Mouse (Mus musculus) liver, embryonic 15.5 days (tissue): Measurements from ENCODE around the gene Ppp1r14b. TPM values are rescaled to one million over a fixed set of nuclear protein-coding genes. Genes with fewer than 3 reads are reported as not detected.
A peak's percentile ranks its signal among the peaks of the same experiment; 100 is the strongest.

Source experiments
- ATAC-seq: fragments of 200-750 bp; cut with Nextera tagmentation; 2 replicates; pipeline ENCODE4 v1.8.0; 2017; ENCODE audit warnings: moderate number of reproducible peaks, mild to moderate bottlenecking, moderate library complexity; ENCODE audit not compliant: insufficient read depth
- H3K27ac ChIP-seq: fragments of 300-500 bp; sonication (generic); replicated peaks from 2 replicates; pipeline ENCODE4 v1.5.1; 2015; ENCODE audit warnings: mild to moderate bottlenecking, inconsistent platforms
- H3K27me3 ChIP-seq: fragments of 300-500 bp; sonication (generic); 2 replicates; pipeline ENCODE4 v1.6.1; 2015; ENCODE audit warnings: mild to moderate bottlenecking, inconsistent platforms
- H3K36me3 ChIP-seq: fragments of 300-500 bp; sonication (generic); replicated peaks from 2 replicates; pipeline ENCODE4 v1.6.1; 2015; ENCODE audit warnings: moderate library complexity, mild to moderate bottlenecking, inconsistent platforms
- H3K4me1 ChIP-seq: fragments of 300-500 bp; sonication (generic); replicated peaks from 2 replicates; pipeline ENCODE4 v1.6.1; 2015; ENCODE audit warnings: inconsistent platforms
- H3K4me2 ChIP-seq: fragments of 300-500 bp; sonication (generic); 2 replicates; pipeline ENCODE4 v1.6.1; 2015; ENCODE audit warnings: moderate library complexity, mild to moderate bottlenecking, inconsistent platforms
- H3K4me3 ChIP-seq: fragments of 300-500 bp; sonication (generic); replicated peaks from 2 replicates; pipeline ENCODE4 v1.5.1; 2015; ENCODE audit warnings: mild to moderate bottlenecking, inconsistent platforms
- H3K9ac ChIP-seq: fragments of 300-500 bp; sonication (generic); 2 replicates; pipeline ENCODE4 v1.6.1; 2015; ENCODE audit warnings: moderate library complexity, mild to moderate bottlenecking, inconsistent platforms
- H3K9me3 ChIP-seq: fragments of 300-500 bp; sonication (generic); replicated peaks from 2 replicates; pipeline ENCODE4 v1.6.1; 2016; ENCODE audit warnings: inconsistent platforms
- WGBS: fragments of 180-500 bp; shearing (Covaris S2); methylation state at CpG from one replicate; pipeline ENCODE4 v1.1.7; 2015; ENCODE audit warnings: mixed read lengths; ENCODE audit not compliant: insufficient replicate concordance; 5-methylcytosine and 5-hydroxymethylcytosine counted together
- polyA plus RNA-seq: library from polyadenylated mRNA; unstranded; fragments of >200 nt; fragmentation: Nextera tagmentation; extraction: Ambion mirVana; gene quantifications from 2 replicates; pipeline ENCODE4 v1.2.1, GENCODE M21; 2015

Ppp1r14b gene
- 51.4 and 55.8 TPM in 2 replicates for polyA plus RNA-seq

DNA sequence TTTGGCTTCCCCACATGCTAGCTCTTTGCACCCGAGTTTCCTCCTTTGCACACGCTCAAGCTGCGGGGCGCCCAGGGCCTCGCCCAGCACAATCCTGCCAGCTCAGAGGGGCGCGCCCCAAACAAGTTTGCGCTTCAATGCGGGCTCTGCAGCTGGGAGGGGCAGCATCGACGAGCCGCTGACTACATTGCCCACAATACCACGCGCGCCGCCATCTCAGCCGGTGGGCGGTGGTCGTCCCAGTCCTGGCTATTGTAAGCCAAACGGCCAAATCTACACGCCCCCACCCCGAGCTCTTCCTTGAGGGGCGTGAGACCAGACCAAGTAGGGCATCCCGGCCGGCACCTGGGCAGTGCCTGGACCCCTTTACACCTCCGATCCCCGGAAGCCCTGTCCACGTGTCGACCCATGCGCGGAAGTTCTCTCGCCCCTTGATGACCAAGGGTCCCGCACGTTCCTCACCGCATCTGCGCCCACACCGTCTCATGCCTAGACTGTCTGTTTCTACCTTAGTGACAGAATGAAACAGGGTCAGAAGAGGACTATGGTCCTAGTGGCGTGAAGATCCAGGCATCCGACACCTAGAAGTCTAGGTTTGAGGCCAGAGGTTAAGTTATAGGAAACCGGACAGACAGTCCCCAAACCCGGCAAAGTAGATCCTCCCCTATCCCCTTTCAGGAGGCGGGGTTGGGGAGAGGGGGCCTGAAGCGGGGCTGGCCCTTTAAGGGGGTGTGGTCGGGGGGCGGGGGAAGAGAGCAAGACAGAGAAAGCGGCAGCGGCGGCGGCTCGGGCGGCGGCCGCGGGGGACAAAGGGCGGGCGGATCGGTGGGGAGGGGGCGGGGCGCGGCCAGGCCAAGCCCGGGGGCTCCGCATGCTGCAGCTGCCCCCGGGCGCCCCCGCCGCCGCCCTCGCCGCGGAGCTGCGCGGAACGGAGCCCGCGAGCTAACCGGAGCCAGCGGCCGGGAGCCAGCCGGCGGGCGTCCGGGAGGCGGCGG lies at the start of gene Ppp1r14b:
Ppp1r14b (plus strand) TSS at position 758 of the 995 bp plus-strand sequence.
- Histone ChIP-seq H3K36me3 (peaks cover 19% of the 10 kb centered on the region), H3K9ac (peak within 1 kb of the TSS; percentile 56), H3K4me3 (peak within 1 kb of the TSS; percentile 69), H3K4me1 (peaks cover 88% of the 10 kb centered on the region), H3K9me3 (no peaks in the 10 kb centered on the region), H3K4me2 (peak within 1 kb of the TSS; percentile 90), H3K27ac (peak within 1 kb of the TSS; percentile 76), H3K27me3 (peaks cover 2% of the 10 kb centered on the region)
- peak; percentile 60 for ATAC-seq
- WGBS: under 1% methylated on average over 79 of the region's 84 CpGs

DNA sequence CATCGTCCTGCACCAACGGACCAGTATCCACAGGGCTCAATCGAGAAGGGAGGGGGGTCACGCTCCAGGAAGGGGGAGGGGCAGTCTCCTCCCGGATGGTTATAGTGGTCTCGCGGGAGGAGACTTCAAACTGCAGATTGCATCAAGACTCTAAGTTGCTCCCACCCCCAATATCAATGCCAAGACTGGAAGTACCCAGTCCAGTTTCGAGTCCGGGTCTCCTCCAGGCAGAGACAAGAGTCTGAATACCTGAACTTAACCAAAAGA lies 49.5 kb upstream of the Ppp1r14b start, which contains the start of gene Catsperz:
Catsperz (minus strand) TSS at position 74 of the 267 bp plus-strand sequence.
- H3K4me2 ChIP-seq: peak within 1 kb of the TSS; percentile 46
- H3K4me1 ChIP-seq: peaks cover 54% of the 10 kb centered on the region
- no peak within 1 kb of the TSS for H3K9ac ChIP-seq
- no peaks in the 10 kb centered on the region for H3K9me3 ChIP-seq
- no peak for ATAC-seq
- H3K27ac ChIP-seq: no peak within 1 kb of the TSS
- H3K4me3 ChIP-seq: peak within 1 kb of the TSS; percentile 10; the same call in 1 of the 2 replicates
- H3K27me3 ChIP-seq: peaks cover 78% of the 10 kb centered on the region
- WGBS: 3% methylated on average over 9 of the region's 9 CpGs
- no peaks in the 10 kb centered on the region for H3K36me3 ChIP-seq

GRCm38 (mm10) chr19:6925611-6926329 lies 49.0 kb upstream of the Ppp1r14b start:
- 16% methylated on average over 40 of the region's 40 CpGs for WGBS
- Histone ChIP-seq H3K4me3 (no peak overlapping the region), H3K27ac (no peak overlapping the region), H3K9ac (no peak overlapping the region), H3K36me3 (no peaks in the 10 kb centered on the region), H3K27me3 (peaks cover 83% of the 10 kb centered on the region), H3K4me1 (peaks cover 49% of the 10 kb centered on the region), H3K9me3 (no peaks in the 10 kb centered on the region), H3K4me2 (peak overlapping the region; percentile 46)
- no peak for ATAC-seq

GRCm38 (mm10) chr19:6926559-6927255 lies 48.1 kb upstream of the Ppp1r14b start:
- H3K4me2 ChIP-seq: peak overlapping the region; percentile 33
- no peak for ATAC-seq
- H3K27me3 ChIP-seq: peaks cover 92% of the 10 kb centered on the region
- H3K4me3 ChIP-seq: no peak overlapping the region; the same call in 1 of the 2 replicates
- WGBS: 12% methylated on average over 26 of the region's 26 CpGs
- H3K4me1 ChIP-seq: peaks cover 41% of the 10 kb centered on the region
- H3K36me3 ChIP-seq: no peaks in the 10 kb centered on the region
- no peaks in the 10 kb centered on the region for H3K9me3 ChIP-seq
- no peak overlapping the region for H3K27ac ChIP-seq
- H3K9ac ChIP-seq: no peak overlapping the region

DNA sequence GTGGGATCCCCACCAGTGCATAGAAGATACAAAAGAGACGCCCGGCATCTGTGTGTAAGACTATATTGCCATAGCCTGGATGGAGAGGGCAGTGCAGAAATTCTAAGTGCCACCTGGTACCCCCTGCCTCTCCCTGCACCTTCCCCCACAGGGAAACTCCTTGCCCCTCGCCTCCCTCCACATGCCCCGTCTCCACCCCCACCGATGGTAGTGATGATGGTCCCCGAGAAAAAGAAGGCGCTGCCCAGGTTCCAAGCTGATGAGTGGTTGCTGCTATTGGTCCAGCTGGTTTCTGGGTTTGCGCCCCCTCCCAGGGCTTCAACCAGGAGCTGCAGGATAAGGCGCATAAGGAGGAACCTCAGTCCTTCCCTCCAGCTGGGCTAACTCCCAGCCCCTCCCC lies 46.7 kb upstream of the Ppp1r14b start:
- Histone ChIP-seq H3K9ac (no peak overlapping the region), H3K27me3 (peaks cover 100% of the 10 kb centered on the region), H3K36me3 (no peaks in the 10 kb centered on the region), H3K27ac (no peak overlapping the region), H3K4me3 (no peak overlapping the region), H3K4me1 (peaks cover 28% of the 10 kb centered on the region), H3K4me2 (no peak overlapping the region), H3K9me3 (no peaks in the 10 kb centered on the region)
- 16% methylated on average over 9 of the region's 9 CpGs for WGBS
- no peak for ATAC-seq

DNA sequence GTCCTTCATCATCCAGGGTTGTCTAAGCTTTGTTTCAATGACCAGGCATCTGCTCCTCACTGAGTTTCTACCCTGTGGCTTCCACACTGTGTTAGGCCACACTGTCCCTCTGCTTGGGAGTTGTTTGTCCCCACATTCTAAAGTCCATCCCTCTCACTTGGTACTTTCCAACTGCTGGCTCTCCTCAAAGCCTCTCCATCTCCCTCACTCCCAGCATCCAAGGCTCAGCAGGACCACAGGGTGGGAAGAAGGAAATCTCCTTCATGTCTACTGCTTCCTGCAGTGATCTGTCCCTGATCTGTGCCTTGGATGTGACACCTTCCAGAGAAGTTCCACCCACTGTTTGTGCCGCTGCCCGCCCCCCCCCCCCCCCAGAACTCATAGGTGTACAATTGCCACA lies 43.8 kb upstream of the Ppp1r14b start:
- H3K27ac ChIP-seq: no peak overlapping the region
- H3K4me2 ChIP-seq: no peak overlapping the region
- peaks cover 18% of the 10 kb centered on the region for H3K4me1 ChIP-seq
- H3K36me3 ChIP-seq: no peaks in the 10 kb centered on the region
- no peak for ATAC-seq
- H3K9me3 ChIP-seq: no peaks in the 10 kb centered on the region
- WGBS: 17% methylated on average over 2 of the region's 2 CpGs
- H3K27me3 ChIP-seq: peaks cover 100% of the 10 kb centered on the region
- H3K4me3 ChIP-seq: no peak overlapping the region
- H3K9ac ChIP-seq: no peak overlapping the region

DNA sequence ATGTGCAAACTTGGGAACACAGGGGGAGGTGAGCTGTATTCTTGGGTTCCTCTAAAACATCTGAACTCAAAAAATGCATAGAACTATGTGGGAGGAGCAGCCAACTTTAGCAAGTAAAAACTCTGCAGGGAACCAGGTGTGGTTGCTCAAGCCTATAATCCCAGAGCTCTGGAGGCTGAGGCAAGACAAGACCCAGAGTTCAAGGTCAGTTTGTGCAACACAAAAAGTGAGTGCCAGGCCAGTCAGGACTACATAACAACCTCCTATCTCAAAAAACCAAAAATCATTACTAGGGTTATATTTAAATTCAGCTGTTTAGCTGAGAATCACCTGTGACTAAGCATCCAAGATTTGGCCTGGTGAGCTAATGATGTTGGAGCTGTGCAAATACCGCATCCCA lies 42.8 kb upstream of the Ppp1r14b start:
- Histone ChIP-seq H3K4me3 (no peak overlapping the region), H3K4me1 (peaks cover 11% of the 10 kb centered on the region), H3K9ac (no peak overlapping the region), H3K27me3 (peaks cover 94% of the 10 kb centered on the region), H3K27ac (no peak overlapping the region), H3K9me3 (no peaks in the 10 kb centered on the region), H3K4me2 (no peak overlapping the region), H3K36me3 (no peaks in the 10 kb centered on the region)
- WGBS: 39% methylated on average over 1 of the region's 1 CpGs
- ATAC-seq: no peak

- Histone ChIP-seq H3K27me3 (peaks cover 84% of the 10 kb centered on the region), H3K4me1 (peaks cover 10% of the 10 kb centered on the region), H3K9me3 (no peaks in the 10 kb centered on the region), H3K36me3 (no peaks in the 10 kb centered on the region), H3K4me3 (0 out of 2 replicates have a peak overlapping the region, but pooled peaks have one; percentile 21), H3K9ac (no peak overlapping the region), H3K27ac (no peak overlapping the region), H3K4me2 (no peak overlapping the region)
- no peak for ATAC-seq
- WGBS: 27% methylated on average over 4 of the region's 4 CpGs
These were observed 41.7 kb upstream of the Ppp1r14b start for GRCm38 (mm10) chr19:6933102-6933435.

DNA sequence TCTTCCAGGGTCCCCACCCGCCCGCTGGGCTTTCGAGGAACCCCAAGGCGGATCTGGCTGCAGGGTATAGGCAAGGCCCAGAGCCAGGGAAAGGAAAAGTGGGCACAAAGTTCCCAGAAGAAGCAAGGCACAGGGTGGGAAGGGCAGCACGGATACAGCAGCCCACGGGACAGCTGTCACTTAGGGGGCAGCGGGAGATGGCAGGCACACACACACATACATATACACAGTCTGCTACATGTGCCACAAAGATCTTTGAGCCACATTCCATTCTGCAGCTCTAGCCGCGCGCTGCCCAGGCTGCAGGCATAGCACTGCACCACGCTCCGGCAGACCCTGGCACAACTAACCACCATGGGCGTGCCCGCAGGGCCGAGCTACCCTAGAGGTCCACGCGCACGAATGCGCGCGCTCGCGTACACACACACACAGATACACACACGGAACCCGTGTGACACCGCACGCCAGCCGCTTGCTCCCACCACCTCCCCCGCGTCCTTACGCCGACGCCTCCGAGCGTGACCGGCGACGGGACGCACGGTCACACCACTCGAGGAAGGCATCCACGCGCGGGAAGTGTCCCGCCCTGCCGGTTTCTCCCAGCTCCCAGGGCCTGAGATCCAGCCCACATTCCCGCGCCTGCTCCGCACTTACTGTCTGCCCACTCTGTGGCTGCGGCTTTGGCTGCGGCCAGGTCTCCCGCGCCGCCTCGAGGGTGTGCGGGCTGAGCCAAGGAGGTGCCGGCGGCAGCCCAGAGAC lies 41.2 kb upstream of the Ppp1r14b start:
- Histone ChIP-seq H3K4me3 (peak overlapping the region; percentile 21), H3K4me1 (peaks cover 10% of the 10 kb centered on the region), H3K36me3 (no peaks in the 10 kb centered on the region), H3K27me3 (peaks cover 78% of the 10 kb centered on the region), H3K4me2 (peak overlapping the region; percentile 48), H3K9me3 (no peaks in the 10 kb centered on the region), H3K9ac (no peak overlapping the region), H3K27ac (no peak overlapping the region)
- 6% methylated on average over 58 of the region's 58 CpGs for WGBS
- ATAC-seq: no peak

GRCm38 (mm10) chr19:6934195-6934977 lies 40.4 kb upstream of the Ppp1r14b start, which contains the start of gene Kcnk4:
TSS of gene Kcnk4 (minus strand) at chr19:6934515.
- peak within 1 kb of the TSS; percentile 21 for H3K4me3 ChIP-seq
- no peak within 1 kb of the TSS for H3K9ac ChIP-seq
- 11% methylated on average over 23 of the region's 23 CpGs for WGBS
- peak within 1 kb of the TSS; percentile 48 for H3K4me2 ChIP-seq
- ATAC-seq: no peak
- H3K36me3 ChIP-seq: no peaks in the 10 kb centered on the region
- no peak within 1 kb of the TSS for H3K27ac ChIP-seq
- H3K4me1 ChIP-seq: peaks cover 10% of the 10 kb centered on the region
- peaks cover 71% of the 10 kb centered on the region for H3K27me3 ChIP-seq
- no peaks in the 10 kb centered on the region for H3K9me3 ChIP-seq
